Mouse (Mus musculus): ENCODE results near the gene Hmg20a.

The Hmg20a gene

GRCm38 (mm10) chr9:56522281-56522680, 103.9 kb downstream of the Hmg20a start:
- no peak for DNase-seq (ENCODE audit: low spot score in 2 of 2)

- no peak for DNase-seq (ENCODE audit: low spot score in 2 of 2)
Observed at GRCm38 (mm10) chr9:56527951-56528350, 109.5 kb downstream of the Hmg20a start.

GRCm38 (mm10) chr9:56531991-56532390, 113.6 kb downstream of the Hmg20a start:
- DNase-seq (ENCODE audit: low spot score in 2 of 2) = no peak

GRCm38 (mm10) chr9:56533916-56534315, 115.5 kb downstream of the Hmg20a start:
- DNase-seq (ENCODE audit: low spot score in 2 of 2) = no peak

GRCm38 (mm10) chr9:56534727-56535126, 116.3 kb downstream of the Hmg20a start:
- no peak for DNase-seq (ENCODE audit: low spot score in 2 of 2)

- no peak for DNase-seq (ENCODE audit: low spot score in 2 of 2)
Observed at GRCm38 (mm10) chr9:56535361-56535760, 117.0 kb downstream of the Hmg20a start.

GRCm38 (mm10) chr9:56540051-56540450, 121.6 kb downstream of the Hmg20a start:
- DNase-seq (ENCODE audit: low spot score in 2 of 2) = no peak

GRCm38 (mm10) chr9:56544687-56545475, 126.5 kb downstream of the Hmg20a start:
- DNase-seq (ENCODE audit: low spot score in 2 of 2) = no peak

All from right cerebral cortex, postnatal 10 days (tissue).